25 mouse cellular contexts compared by ENCODE assay signal in genomic region chr1:166147657-166148056, GRCm38 (mm10). TPM values are rescaled to one million over a fixed set of nuclear protein-coding genes. Genes with fewer than 3 reads are reported as not detected.
DNase-seq lines count a peak whose midpoint lies in the region; ATAC-seq and TF ChIP-seq lines count a peak whose summit lies in the region.
"Had no signal": no experiment of that assay in that cellular context is flagged by ENCODE, and none has a peak within 500 bp of the region (broad histone marks: within the 10 kb centered on the region; RNA-seq: fewer than 3 reads in every experiment).

No protein-coding gene starts in this region.

- ATAC-seq in liver, embryonic 11.5 days (replicated peaks; ENCODE audit: low FRiP score), result peak; percentile 76
- no peak for ATAC-seq in liver, postnatal 0 days
- ATAC-seq in common myeloid progenitor, adult 5-6 weeks (replicated peaks; ENCODE audit: low read depth, poor library complexity, severe bottlenecking), result peak; percentile 50; the same call in 1 of the 2 replicates
- peak; percentile 72; the same call in 1 of the 2 replicates for ATAC-seq in liver, embryonic 16.5 days (ENCODE audit: low read depth)
- ATAC-seq in hindbrain, embryonic 11.5 days (ENCODE audit: low FRiP score), result no peak
- no peak for ATAC-seq in lung, postnatal 0 days
- ATAC-seq: CD4-positive, CD25-positive, alpha-beta regulatory T cell, adult 4 months; forebrain, embryonic 16.5 days had no signal

- 0 out of 2 replicates have a peak overlapping the region, but pooled peaks have one; percentile 9 for H3K27ac ChIP-seq in liver, embryonic 11.5 days (ENCODE audit: low read depth, low read length)
- H3K27ac ChIP-seq in liver, postnatal 0 days (ENCODE audit: low read depth), result no peak overlapping the region
- H3K27ac ChIP-seq in liver, embryonic 16.5 days (ENCODE audit: low read length), result no peak overlapping the region
- H3K27ac ChIP-seq in hindbrain, embryonic 11.5 days (ENCODE audit: low read depth, low read length), result no peak overlapping the region
- no peak overlapping the region for H3K27ac ChIP-seq in lung, postnatal 0 days (ENCODE audit: low read length)
- H3K27ac ChIP-seq: embryonic facial prominence, embryonic 13.5 days; forebrain, embryonic 12.5 days; heart, adult 2 months; heart, embryonic 15.5 days; hindbrain, embryonic 14.5 days had no signal

- WGBS in liver, embryonic 11.5 days, result 47% methylated on average over 3 of the region's 3 CpGs
- WGBS in liver, postnatal 0 days (ENCODE audit: insufficient replicate concordance), result 42% methylated on average over 3 of the region's 3 CpGs
- WGBS in liver, embryonic 16.5 days (ENCODE audit: insufficient replicate concordance), result 29% methylated on average over 3 of the region's 3 CpGs
- 76% methylated on average over 3 of the region's 3 CpGs for WGBS in hindbrain, embryonic 11.5 days
- WGBS in lung, postnatal 0 days, result 65% methylated on average over 3 of the region's 3 CpGs

- DNase-seq in liver, embryonic 11.5 days (ENCODE audit: low spot score), result no peak
- no peak for DNase-seq in liver, postnatal 0 days
- no peak for DNase-seq in hindbrain, embryonic 11.5 days (ENCODE audit: low spot score)
- DNase-seq in lung, postnatal 0 days (ENCODE audit: low spot score), result no peak
- DNase-seq in retina, postnatal 1 day, result no peak
- DNase-seq: adrenal gland, adult 8-10 months; adrenal gland, postnatal 36 days; B cell, adult 2 months; cerebellum, adult 11-12 months; cerebellum, adult 9-10 months; cerebellum, postnatal 25 days; gastrocnemius, postnatal 10 days; heart, adult 2 months; heart, postnatal 14 days had no signal

- no peak overlapping the region for H3K4me3 ChIP-seq in liver, embryonic 11.5 days (ENCODE audit: low read depth, low read length)
- no peak overlapping the region for H3K4me3 ChIP-seq in liver, postnatal 0 days (ENCODE audit: low read depth, low read length)
- H3K4me3 ChIP-seq in liver, embryonic 16.5 days (ENCODE audit: low read depth, low read length), result no peak overlapping the region
- H3K4me3 ChIP-seq in hindbrain, embryonic 11.5 days (ENCODE audit: low read depth, low read length), result no peak overlapping the region
- H3K4me3 ChIP-seq in lung, postnatal 0 days (ENCODE audit: low read depth, low read length), result no peak overlapping the region
- H3K4me3 ChIP-seq: embryonic facial prominence, embryonic 13.5 days; forebrain, embryonic 12.5 days; heart, adult 2 months; heart, embryonic 15.5 days had no signal

- H3K27me3 ChIP-seq in liver, embryonic 11.5 days (replicated peaks; ENCODE audit: control insufficient read depth, insufficient read depth, low read length), result no peaks in the 10 kb centered on the region
- H3K27me3 ChIP-seq in liver, postnatal 0 days (ENCODE audit: insufficient read depth, low read length), result no peaks in the 10 kb centered on the region
- no peaks in the 10 kb centered on the region for H3K27me3 ChIP-seq in liver, embryonic 16.5 days (ENCODE audit: control insufficient read depth, insufficient read depth, low read depth, low read length)
- no peaks in the 10 kb centered on the region for H3K27me3 ChIP-seq in hindbrain, embryonic 11.5 days (ENCODE audit: control insufficient read depth, insufficient read depth, low read length)
- no peaks in the 10 kb centered on the region for H3K27me3 ChIP-seq in lung, postnatal 0 days (replicated peaks; ENCODE audit: insufficient read depth, low read length)
- H3K27me3 ChIP-seq: embryonic facial prominence, embryonic 13.5 days; heart, embryonic 15.5 days had no signal

- no peaks in the 10 kb centered on the region for H3K36me3 ChIP-seq in liver, embryonic 11.5 days (ENCODE audit: control insufficient read depth, insufficient read depth, low read length)
- no peaks in the 10 kb centered on the region for H3K36me3 ChIP-seq in liver, postnatal 0 days (replicated peaks; ENCODE audit: insufficient read depth, low read length)
- H3K36me3 ChIP-seq in liver, embryonic 16.5 days (ENCODE audit: control insufficient read depth, insufficient read depth), result no peaks in the 10 kb centered on the region
- H3K36me3 ChIP-seq in hindbrain, embryonic 11.5 days (ENCODE audit: control insufficient read depth, insufficient read depth, low read length), result no peaks in the 10 kb centered on the region
- H3K36me3 ChIP-seq in lung, postnatal 0 days (ENCODE audit: insufficient read depth, low read length), result no peaks in the 10 kb centered on the region
- H3K36me3 ChIP-seq: embryonic facial prominence, embryonic 13.5 days; forebrain, embryonic 12.5 days; heart, embryonic 15.5 days had no signal

- no peak overlapping the region for H3K9ac ChIP-seq in liver, embryonic 11.5 days (ENCODE audit: low read depth, low read length)
- H3K9ac ChIP-seq in liver, postnatal 0 days (replicated peaks), result no peak overlapping the region
- no peak overlapping the region for H3K9ac ChIP-seq in liver, embryonic 16.5 days (ENCODE audit: low read depth, low read length)
- H3K9ac ChIP-seq in hindbrain, embryonic 11.5 days (ENCODE audit: low read depth, low read length), result no peak overlapping the region
- H3K9ac ChIP-seq in lung, postnatal 0 days (replicated peaks; ENCODE audit: low read depth), result no peak overlapping the region
- H3K9ac ChIP-seq: embryonic facial prominence, embryonic 13.5 days; forebrain, embryonic 12.5 days; heart, embryonic 15.5 days; hindbrain, embryonic 14.5 days had no signal

- H3K4me1 ChIP-seq in liver, embryonic 11.5 days (replicated peaks; ENCODE audit: control insufficient read depth, insufficient read depth, low read length), result peaks cover 8% of the 10 kb centered on the region
- H3K4me1 ChIP-seq in liver, postnatal 0 days (ENCODE audit: insufficient read depth), result no peaks in the 10 kb centered on the region
- H3K4me1 ChIP-seq in liver, embryonic 16.5 days (ENCODE audit: control insufficient read depth, low read depth, low read length), result peaks cover 8% of the 10 kb centered on the region
- no peaks in the 10 kb centered on the region for H3K4me1 ChIP-seq in hindbrain, embryonic 11.5 days (replicated peaks; ENCODE audit: control insufficient read depth, insufficient read depth, low read length)
- no peaks in the 10 kb centered on the region for H3K4me1 ChIP-seq in lung, postnatal 0 days (ENCODE audit: insufficient read depth, low read depth, low read length)
- H3K4me1 ChIP-seq: embryonic facial prominence, embryonic 13.5 days; heart, embryonic 15.5 days had no signal

- no peak for TF ChIP-seq EP300 in liver, postnatal 0 days (IDR thresholded peaks at IDR 0.05; ENCODE audit: low read depth)
- no peak for TF ChIP-seq EP300 in lung, postnatal 0 days (IDR thresholded peaks at IDR 0.05)

- H3K4me2 ChIP-seq in liver, embryonic 11.5 days, result no peak overlapping the region
- no peak overlapping the region for H3K4me2 ChIP-seq in liver, postnatal 0 days (ENCODE audit: low read depth, low read length)
- no peak overlapping the region for H3K4me2 ChIP-seq in liver, embryonic 16.5 days (ENCODE audit: low read depth, low read length)
- H3K4me2 ChIP-seq in hindbrain, embryonic 11.5 days (replicated peaks; ENCODE audit: low read depth, low read length), result no peak overlapping the region
- no peak overlapping the region for H3K4me2 ChIP-seq in lung, postnatal 0 days (replicated peaks; ENCODE audit: low read depth, low read length)
- H3K4me2 ChIP-seq: embryonic facial prominence, embryonic 13.5 days; forebrain, embryonic 12.5 days; heart, embryonic 11.5 days; heart, embryonic 15.5 days; hindbrain, embryonic 14.5 days had no signal

- no peaks in the 10 kb centered on the region for H3K9me3 ChIP-seq in liver, embryonic 11.5 days (ENCODE audit: control insufficient read depth, low read length)
- no peaks in the 10 kb centered on the region for H3K9me3 ChIP-seq in liver, postnatal 0 days (ENCODE audit: low read length)
- no peaks in the 10 kb centered on the region for H3K9me3 ChIP-seq in liver, embryonic 16.5 days (replicated peaks; ENCODE audit: control insufficient read depth, low read length)
- H3K9me3 ChIP-seq in hindbrain, embryonic 11.5 days (ENCODE audit: control insufficient read depth, low read length), result no peaks in the 10 kb centered on the region
- H3K9me3 ChIP-seq in lung, postnatal 0 days (ENCODE audit: low read length), result no peaks in the 10 kb centered on the region
- H3K9me3 ChIP-seq: embryonic facial prominence, embryonic 13.5 days; forebrain, embryonic 12.5 days; heart, embryonic 15.5 days had no signal

- TF ChIP-seq CTCF in liver, postnatal 0 days (IDR thresholded peaks at IDR 0.05; ENCODE audit: low read depth), result no peak
- no peak for TF ChIP-seq CTCF in lung, postnatal 0 days (IDR thresholded peaks at IDR 0.05)

RNA-seq across cellular contexts. Expression of gene Gpa33, which starts 17.6 kb away (rescaled TPM):
- polyA plus RNA-seq in liver, embryonic 11.5 days (2014; fragmentation: Nextera tagmentation; extraction: Ambion mirVana), result not detected in 2 replicates
- polyA plus RNA-seq in liver, postnatal 0 days (2015; fragmentation: Nextera tagmentation; extraction: Ambion mirVana), result not detected in 2 replicates
- total RNA-seq in common myeloid progenitor, adult 5-6 weeks (2017), result not detected in 2 replicates
- polyA plus RNA-seq in liver, embryonic 16.5 days (2015; fragmentation: Nextera tagmentation; extraction: Ambion mirVana), result 0.40 TPM in 1 of 2 replicates, not detected in the other
- 0.12 TPM in 1 of 2 replicates, not detected in the other for polyA plus RNA-seq in hindbrain, embryonic 11.5 days (2014; fragmentation: Nextera tagmentation; extraction: Ambion mirVana)
- polyA plus RNA-seq in lung, postnatal 0 days (2015; fragmentation: Nextera tagmentation; extraction: Ambion mirVana), result 0.12 TPM in 1 of 2 replicates, not detected in the other
- total RNA-seq: gastrocnemius, postnatal 10 days; heart, adult 2 months; heart, postnatal 14 days; hematopoietic stem cell, adult 5-6 weeks had no signal
- polyA plus RNA-seq: CD4-positive, CD25-positive, alpha-beta regulatory T cell, adult 4 months; forebrain, embryonic 12.5 days; forebrain, embryonic 16.5 days; frontal cortex, adult 2 months; heart, adult 2 months; heart, embryonic 11.5 days; heart, embryonic 15.5 days; hindbrain, embryonic 14.5 days had no signal

RNA-seq across cellular contexts. Expression of gene Dusp27, which starts 19.9 kb away (rescaled TPM):
- 0.84 and 1.0 TPM in 2 replicates for polyA plus RNA-seq in liver, embryonic 11.5 days (2014; fragmentation: Nextera tagmentation; extraction: Ambion mirVana)
- 0.04 and 0.20 TPM in 2 replicates for polyA plus RNA-seq in liver, postnatal 0 days (2015; fragmentation: Nextera tagmentation; extraction: Ambion mirVana)
- not detected in 2 replicates for total RNA-seq in common myeloid progenitor, adult 5-6 weeks (2017)
- polyA plus RNA-seq in liver, embryonic 16.5 days (2015; fragmentation: Nextera tagmentation; extraction: Ambion mirVana), result 0.28 and 0.52 TPM in 2 replicates
- polyA plus RNA-seq in hindbrain, embryonic 11.5 days (2014; fragmentation: Nextera tagmentation; extraction: Ambion mirVana), result 2.0 and 2.2 TPM in 2 replicates
- 0.75 and 0.86 TPM in 2 replicates for polyA plus RNA-seq in lung, postnatal 0 days (2015; fragmentation: Nextera tagmentation; extraction: Ambion mirVana)
- total RNA-seq: hematopoietic stem cell, adult 5-6 weeks had no signal
- polyA plus RNA-seq: CD4-positive, CD25-positive, alpha-beta regulatory T cell, adult 4 months had no signal

Comparison
In these comparisons a context has a peak if more than half of its experiments do, and no peak if none do; other contexts are left out.
1. ATAC-seq: peak in liver, embryonic 11.5 days (single experiment), common myeloid progenitor, adult 5-6 weeks (single experiment) and liver, embryonic 16.5 days (single experiment); none in liver, postnatal 0 days (single experiment), hindbrain, embryonic 11.5 days (single experiment) and lung, postnatal 0 days (single experiment).